Mouse (Mus musculus) NIH3T3 (cell line): ENCODE measurements around the gene St14.
"Not testable (repeated sequence)": the region's sequence is repeated elsewhere in the genome, so short reads cannot be mapped to it uniquely, and the experiment has no call there.

Experiments used
- DNase-seq: peaks from one replicate; pipeline ENCODE4 v3.0.0-alpha.2; 2012; ENCODE audit warnings: low read depth

St14 gene

GRCm38 (mm10) chr9:31131205-31131968, at the start of gene St14:
Gene St14, minus strand, starts transcription at chr9:31131853.
- DNase-seq = no peak

DNA sequence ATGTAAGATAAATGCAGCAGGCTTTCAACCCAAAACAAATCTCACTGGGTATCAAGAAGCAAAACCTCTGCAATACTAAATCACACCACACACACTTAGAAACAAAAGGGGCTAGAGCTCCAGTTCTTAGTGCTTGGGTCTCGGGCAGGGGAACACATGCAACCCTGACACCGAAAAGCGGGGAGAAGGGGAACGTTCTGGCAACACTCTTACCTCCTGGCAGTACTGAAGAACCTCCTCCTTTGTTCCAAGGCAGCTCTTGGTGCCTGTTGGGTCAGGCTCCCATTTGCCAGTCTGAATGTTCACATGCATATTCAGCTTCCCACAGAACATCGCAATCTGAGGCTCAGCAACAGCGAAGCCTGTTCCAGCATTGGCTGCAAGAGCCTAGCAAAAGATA, 46.0 kb upstream of the St14 start:
- no peak for DNase-seq

DNA sequence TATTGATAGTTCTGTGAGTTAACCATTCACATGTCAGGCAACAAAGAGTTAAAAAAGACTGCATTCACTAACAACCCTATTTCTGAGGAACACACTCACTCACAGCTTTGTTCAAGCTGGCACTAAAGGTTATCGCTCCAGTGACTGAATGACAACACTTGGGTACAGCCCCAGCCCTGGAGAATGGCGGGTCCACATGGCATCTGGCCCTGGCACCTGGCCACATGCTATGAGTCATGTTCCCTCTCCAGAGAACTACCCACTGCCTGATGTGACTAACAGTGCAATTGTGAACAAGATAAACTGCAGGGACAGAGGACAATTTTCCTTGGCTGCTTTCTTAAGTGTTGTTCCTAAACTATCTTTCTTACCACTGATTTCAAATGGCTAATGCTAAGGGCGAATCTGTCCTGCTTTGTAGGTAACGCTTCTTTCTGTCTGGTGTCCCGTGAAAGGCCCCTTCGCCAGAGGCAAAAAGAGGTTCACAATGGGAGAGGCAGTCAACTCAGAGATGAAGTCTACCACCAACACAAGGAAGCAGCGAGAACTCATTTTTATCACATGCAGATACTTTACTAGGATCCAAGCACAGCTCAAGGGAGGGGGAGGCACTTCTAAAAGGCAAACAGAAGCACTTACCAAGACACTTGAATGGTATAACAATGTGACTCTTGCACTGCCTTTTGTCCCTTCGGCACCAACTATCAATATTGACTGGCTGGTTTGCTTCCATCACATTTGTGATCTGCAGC, 44.9 kb upstream of the St14 start:
- peak; percentile 64 for DNase-seq

DNA sequence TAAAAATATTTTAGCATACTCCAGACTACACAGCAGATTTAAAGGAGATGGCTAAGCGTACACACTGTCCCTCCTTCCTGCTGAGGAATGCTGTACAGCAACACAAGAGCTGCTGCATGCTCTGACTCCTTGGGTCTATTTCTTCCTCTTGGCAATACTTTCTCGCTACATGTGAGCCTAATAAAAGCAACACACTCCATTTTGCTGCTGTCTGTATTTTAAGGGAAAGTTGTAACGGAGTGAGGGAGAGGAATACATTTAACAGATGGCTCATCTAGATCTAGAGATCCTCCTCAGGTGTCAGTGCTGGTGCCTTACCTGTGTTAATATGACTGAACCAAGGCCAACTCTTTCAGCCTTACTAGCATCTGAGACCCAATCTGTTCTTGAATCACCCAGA, 44.3 kb upstream of the St14 start:
- no peak for DNase-seq

GRCm38 (mm10) chr9:31175346-31175745, 43.7 kb upstream of the St14 start:
- no peak for DNase-seq

DNA sequence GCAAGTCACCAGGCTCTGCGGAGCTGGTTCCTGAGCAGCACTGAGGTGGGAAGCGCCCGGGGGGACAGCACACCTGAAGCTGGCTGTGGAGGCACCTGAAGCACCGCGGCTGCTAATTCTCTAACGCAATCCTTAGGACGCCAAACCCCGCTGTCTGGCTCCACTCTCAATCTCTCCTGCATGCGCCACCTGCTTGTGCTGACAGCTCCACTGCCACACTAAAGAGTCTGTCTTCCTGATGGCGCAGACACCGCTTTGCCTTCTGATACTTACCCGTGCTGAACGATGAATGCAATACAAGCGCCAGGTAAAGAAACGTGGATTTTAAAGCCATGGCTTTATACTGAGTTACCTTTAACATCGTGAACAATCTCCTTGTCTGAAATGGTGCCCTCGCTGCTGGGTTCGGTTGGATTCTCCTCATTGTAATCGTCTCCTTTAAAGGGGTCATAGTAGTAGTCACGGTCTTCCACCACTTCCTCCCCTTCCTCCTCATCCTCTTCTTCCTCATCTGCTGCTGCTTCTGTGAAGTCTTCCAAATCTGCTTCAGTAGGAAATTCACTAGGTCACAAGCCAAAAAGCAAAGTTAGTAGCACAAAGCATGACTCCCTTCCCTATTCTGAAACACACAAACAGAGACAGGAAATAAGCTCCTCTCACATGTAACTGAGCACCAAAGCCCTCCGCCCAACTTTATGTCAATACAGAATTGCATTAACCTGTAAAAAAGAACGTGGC, 36.9 kb upstream of the St14 start:
- no peak for DNase-seq

- DNase-seq = no peak
Observed at GRCm38 (mm10) chr9:31167305-31167704, 35.7 kb upstream of the St14 start.

DNA sequence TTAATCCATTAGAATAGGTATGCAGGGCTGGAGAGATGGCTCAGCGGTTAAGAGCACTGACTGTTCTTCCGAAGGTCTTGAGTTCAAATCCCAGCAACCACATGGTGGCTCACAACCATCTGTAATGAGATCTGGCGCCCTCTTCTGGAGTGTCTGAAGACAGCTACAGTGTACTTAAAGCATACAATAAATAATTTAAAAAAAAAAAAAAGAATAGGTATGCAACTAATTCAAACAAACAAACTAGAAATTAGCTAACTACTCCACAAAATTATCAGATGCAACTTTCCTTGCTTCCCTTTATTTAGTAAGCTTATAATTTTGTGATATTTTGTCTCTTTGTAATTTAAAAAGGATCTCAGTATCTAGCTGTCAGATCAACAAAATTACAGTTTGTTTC, 33.9 kb upstream of the St14 start:
- not testable (repeated sequence) for DNase-seq

DNA sequence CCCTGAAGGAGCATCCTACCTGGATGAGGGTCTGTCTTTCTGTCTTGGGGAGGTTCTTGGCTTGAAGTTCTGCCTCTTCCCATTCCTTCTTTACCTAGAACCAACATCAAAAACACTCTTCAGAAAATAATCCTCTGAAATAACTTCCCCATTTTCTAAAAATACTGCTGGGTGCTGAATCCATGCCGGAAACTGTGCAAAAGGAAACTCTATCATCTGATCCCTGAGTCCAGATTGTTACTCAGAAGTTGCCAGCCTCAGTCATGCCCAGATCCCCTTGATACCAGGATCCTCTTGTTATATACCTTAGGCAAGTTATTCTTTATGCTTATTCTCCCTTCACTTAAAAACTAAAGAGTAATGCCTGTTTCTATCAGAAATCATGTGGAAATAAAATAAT, 31.7 kb upstream of the St14 start:
- no peak for DNase-seq

- no peak for DNase-seq
Observed at GRCm38 (mm10) chr9:31162911-31163310, 31.3 kb upstream of the St14 start.

DNA sequence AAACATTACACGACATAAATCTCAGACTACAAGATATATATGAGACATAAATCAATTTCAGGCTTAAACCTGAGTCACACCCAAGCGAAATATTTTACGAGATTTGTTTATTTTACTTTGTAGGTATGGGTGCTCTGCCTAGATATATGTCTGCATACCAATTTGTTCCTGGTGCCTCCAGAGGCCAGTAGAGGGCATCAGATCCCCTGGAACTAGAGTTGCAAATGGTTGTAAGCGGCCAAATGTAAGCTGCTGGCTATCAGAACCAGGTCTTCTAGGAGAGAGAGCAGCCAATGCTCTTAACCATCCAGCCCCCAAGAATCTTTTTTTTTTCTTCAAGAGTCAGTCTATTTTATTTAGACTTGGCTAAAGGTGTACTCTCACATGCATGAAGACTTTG, 28.3 kb upstream of the St14 start:
- DNase-seq = peak; percentile 40

DNA sequence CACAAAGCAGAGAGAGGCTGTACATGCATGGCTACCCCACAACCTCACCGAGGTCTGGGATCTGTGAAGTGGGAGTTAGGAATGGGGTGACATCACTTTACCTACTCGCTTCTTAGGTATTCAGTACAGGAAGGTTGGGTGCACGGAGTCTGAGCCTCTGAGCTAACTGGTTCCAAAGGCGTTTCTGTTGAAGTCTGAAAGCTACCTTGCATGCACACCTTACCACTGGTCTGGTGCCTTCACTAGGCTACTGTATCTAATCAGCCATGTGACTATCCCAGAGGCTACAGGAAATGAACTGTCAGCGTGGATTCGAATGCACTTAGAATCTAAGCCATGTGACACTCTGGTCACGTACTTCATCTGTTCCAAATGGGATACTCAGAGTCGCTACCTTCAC, 24.9 kb upstream of the St14 start:
- no peak for DNase-seq

- peak; percentile 79 for DNase-seq
Observed at GRCm38 (mm10) chr9:31151050-31151449, 19.4 kb upstream of the St14 start.

DNA sequence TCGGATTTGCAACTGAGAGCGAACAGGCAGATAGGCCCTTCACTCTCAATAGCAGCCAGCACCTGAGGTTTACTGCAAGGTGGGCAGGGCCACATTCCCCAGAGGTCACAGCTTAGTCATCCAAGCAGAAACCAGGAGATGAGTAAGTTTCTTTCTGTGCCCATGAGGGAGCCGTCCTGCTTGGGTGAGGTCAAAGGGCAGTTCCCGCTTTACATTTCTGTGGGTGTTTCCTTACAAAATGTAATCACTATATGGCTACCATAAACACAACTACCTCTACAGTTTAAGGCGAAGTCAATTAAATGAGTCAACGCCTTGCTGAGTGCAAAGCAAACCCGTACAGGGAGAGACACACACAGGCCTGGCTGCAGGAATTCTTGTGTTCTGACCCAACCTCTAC, 16.5 kb upstream of the St14 start:
- DNase-seq = no peak

DNA sequence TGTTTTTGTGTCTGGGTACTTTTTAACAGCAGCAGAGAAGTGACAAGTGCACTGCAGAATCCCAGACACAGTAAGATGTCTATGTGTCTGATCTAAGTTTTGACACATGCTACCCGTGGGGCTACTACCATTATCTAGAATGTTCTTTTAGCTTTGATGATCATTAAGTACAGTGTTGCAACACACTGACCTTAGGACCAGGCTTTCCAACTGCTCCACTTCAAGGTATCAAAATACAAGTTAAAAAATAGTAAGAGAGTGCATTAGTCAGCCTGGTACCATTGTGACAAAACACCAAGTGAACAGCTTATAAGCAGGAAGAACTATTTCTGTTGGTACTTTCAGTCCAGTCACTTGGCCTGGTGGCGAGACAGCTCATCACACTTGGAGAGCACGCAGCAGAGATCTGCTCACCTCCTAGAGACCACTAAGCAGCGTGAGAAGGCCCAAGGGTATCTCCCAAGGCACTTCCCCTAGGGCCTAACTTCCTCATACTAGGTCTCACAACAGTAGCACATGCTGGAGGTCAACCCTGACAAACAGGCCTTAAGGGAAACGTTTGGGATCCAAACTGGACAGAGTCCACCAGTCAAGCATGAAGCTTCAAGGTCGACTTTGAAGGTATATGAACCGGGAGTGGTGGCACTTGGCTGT, 13.7 kb upstream of the St14 start:
- DNase-seq = no peak

GRCm38 (mm10) chr9:31142924-31143323, 11.3 kb upstream of the St14 start:
- no peak for DNase-seq

DNA sequence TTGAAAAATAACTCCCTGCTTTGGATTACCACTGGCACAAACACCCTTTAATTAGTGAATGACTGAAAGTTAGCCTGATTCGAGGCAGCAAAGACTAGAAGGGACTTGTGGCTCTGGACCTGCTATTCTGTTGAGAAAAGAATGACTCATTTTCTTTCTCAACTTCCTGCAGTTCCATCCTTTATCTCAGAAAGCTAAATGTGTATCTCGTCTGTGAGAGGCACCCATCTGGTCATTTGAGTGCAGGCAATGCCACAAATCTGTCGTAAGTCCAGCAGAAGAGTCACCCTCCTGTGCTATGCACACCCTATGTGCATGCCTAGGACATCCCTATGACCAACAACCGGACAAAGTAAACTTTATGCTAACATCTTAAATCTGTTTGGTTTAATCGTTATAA, 1.5 kb upstream of the St14 start:
- DNase-seq = no peak

DNA sequence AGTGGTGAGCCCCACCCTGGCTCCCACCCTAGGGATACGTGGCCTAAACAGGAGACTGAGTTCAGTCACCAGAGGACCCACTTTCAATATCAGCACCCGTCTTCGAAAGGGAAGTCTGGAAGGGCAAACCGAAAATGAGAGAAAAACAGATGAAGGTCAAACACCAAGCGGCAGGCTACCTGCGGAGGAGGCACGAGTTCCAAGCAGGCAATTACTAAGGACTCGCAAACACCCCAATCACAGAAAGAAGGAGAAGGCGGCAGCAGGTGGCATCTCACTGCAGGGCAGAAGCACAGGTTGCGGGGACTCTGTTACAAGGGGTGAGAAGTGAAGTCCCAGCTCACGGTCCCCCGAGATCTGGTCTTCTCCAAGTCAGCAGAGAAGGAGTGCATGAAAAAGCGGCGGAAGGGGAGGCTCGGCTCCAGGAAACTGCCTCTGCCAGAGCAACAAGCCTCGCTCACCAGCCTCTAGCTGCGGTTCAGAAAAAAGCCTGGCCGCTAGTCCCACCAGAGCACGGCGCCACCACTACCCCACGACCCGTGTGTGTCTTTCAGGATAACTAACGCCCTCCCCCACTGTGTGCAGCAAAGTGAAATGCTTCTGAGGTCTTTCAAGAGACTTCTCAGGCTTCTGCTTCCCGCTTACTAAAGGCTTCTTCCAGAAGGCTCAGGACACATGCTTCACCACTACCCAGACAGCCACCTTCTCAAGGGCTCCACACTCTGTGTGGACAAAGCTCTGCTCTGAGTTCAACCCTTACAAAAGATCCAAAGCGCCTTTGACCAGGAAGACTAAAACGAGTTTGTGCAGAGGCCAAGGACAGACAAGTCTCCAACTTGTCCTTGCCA, 1.1 kb downstream of the St14 start:
- DNase-seq = no peak

DNA sequence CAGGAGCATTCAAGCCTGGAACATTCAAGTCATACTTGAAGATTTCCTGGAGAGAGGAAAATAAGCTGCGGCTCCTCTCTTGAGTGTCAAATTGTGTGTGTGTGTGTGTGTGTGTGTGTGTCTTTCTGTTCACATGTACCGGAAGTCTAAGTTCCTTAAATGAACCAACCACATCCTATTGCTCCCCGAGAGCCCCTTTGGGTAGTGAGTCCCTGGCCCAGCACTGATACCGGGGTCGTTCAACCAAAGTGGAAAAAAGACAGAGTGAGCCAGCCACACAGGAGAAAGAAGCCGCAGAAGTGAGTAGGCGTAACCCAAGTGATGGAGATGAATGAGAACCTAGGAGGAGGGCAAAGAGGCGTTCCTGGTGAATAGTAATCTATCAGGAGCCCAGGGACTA, 1.7 kb downstream of the St14 start:
- DNase-seq = no peak

- no peak for DNase-seq
Observed at GRCm38 (mm10) chr9:31127876-31128465, 3.7 kb downstream of the St14 start.

GRCm38 (mm10) chr9:31126079-31126478, 5.6 kb downstream of the St14 start:
- no peak for DNase-seq
